Mouse (Mus musculus) forebrain, embryonic 16.5 days (tissue): ENCODE measurements around the gene Tnks1bp1. TPM values are rescaled to one million over a fixed set of nuclear protein-coding genes. Genes with fewer than 3 reads are reported as not detected.
A peak's percentile ranks its signal among the peaks of the same experiment; 100 is the strongest.

Experiments used
- ATAC-seq: fragments of 200-750 bp; cut with Nextera tagmentation; 2 replicates; pipeline ENCODE4 v1.8.0; 2017; ENCODE audit warnings: mild to moderate bottlenecking, moderate library complexity
- H3K27ac ChIP-seq: fragments of 300-500 bp; sonication (generic); 2 replicates; pipeline ENCODE4 v1.5.1; 2014; ENCODE audit warnings: low read length, control low read depth
- H3K27me3 ChIP-seq: fragments of 300-500 bp; sonication (generic); replicated peaks from 2 replicates; pipeline ENCODE4 v1.6.1; 2014; ENCODE audit warnings: low read length; ENCODE audit not compliant: control insufficient read depth, insufficient read depth
- H3K36me3 ChIP-seq: fragments of 300-500 bp; sonication (generic); 2 replicates; pipeline ENCODE4 v1.6.1; 2014; ENCODE audit not compliant: control insufficient read depth, insufficient read depth
- H3K4me1 ChIP-seq: fragments of 300-500 bp; sonication (generic); replicated peaks from 2 replicates; pipeline ENCODE4 v1.6.1; 2014; ENCODE audit warnings: low read length; ENCODE audit not compliant: control insufficient read depth, insufficient read depth
- H3K4me2 ChIP-seq: fragments of 300-500 bp; sonication (generic); 2 replicates; pipeline ENCODE4 v1.6.1; 2014; ENCODE audit warnings: mild to moderate bottlenecking, low read length, control low read depth
- H3K4me3 ChIP-seq: fragments of 300-500 bp; sonication (generic); replicated peaks from 2 replicates; pipeline ENCODE4 v1.5.1; 2014; ENCODE audit warnings: mild to moderate bottlenecking, low read length, control low read depth
- H3K9ac ChIP-seq: fragments of 300-500 bp; sonication (generic); replicated peaks from 2 replicates; pipeline ENCODE4 v1.6.1; 2014; ENCODE audit warnings: low read depth, low read length, control low read depth
- H3K9me3 ChIP-seq: fragments of 300-500 bp; sonication (generic); 2 replicates; pipeline ENCODE4 v1.6.1; 2016; ENCODE audit warnings: low read length; ENCODE audit not compliant: control insufficient read depth
- WGBS: fragments of 180-500 bp; shearing (Covaris S2); extraction: QIAGEN DNeasy Blood & Tissue Kit; methylation state at CpG from one replicate; pipeline ENCODE4 v1.1.7; 2014; 5-methylcytosine and 5-hydroxymethylcytosine counted together
- polyA plus RNA-seq: library from polyadenylated mRNA; unstranded; fragments of >200 nt; fragmentation: Nextera tagmentation; extraction: Ambion mirVana; gene quantifications from 2 replicates; pipeline ENCODE4 v1.2.1, GENCODE M21; 2015

The Tnks1bp1 gene
- polyA plus RNA-seq, 1 experiment from 2014 or later: 26.2 TPM

GRCm38 (mm10) chr2:85036507-85037046 lies 11.2 kb upstream of the Tnks1bp1 start:
- Histone ChIP-seq H3K4me1 (peaks cover 18% of the 10 kb centered on the region), H3K27ac (no peak overlapping the region; the same call in 1 of the 2 replicates), H3K4me2 (peak overlapping the region; percentile 64), H3K27me3 (no peaks in the 10 kb centered on the region), H3K9ac (peak overlapping the region; percentile 80), H3K4me3 (peak overlapping the region; percentile 68), H3K36me3 (peaks cover 16% of the 10 kb centered on the region), H3K9me3 (no peaks in the 10 kb centered on the region)
- WGBS: 8% methylated on average over 11 of the region's 11 CpGs
- peak; percentile 34 for ATAC-seq

- peak; percentile 98 for ATAC-seq
- Histone ChIP-seq H3K36me3 (peaks cover 20% of the 10 kb centered on the region), H3K4me3 (peak within 1 kb of the TSS; percentile 68), H3K9ac (peak within 1 kb of the TSS; percentile 80), H3K4me1 (peaks cover 18% of the 10 kb centered on the region), H3K9me3 (no peaks in the 10 kb centered on the region), H3K4me2 (peak within 1 kb of the TSS; percentile 91), H3K27ac (peak within 1 kb of the TSS; percentile 72), H3K27me3 (no peaks in the 10 kb centered on the region)
- under 1% methylated on average over 64 of the region's 66 CpGs for WGBS
Observed at GRCm38 (mm10) chr2:85037047-85038026, 10.5 kb upstream of the Tnks1bp1 start, which contains the start of the genes Ssrp1 and P2rx3. Gene Ssrp1 (plus strand): TSS chr2:85037234. Gene P2rx3 (minus strand): TSS chr2:85037462.

- 76% methylated on average over 13 of the region's 13 CpGs for WGBS
Observed at GRCm38 (mm10) chr2:85038336-85038735, 9.5 kb upstream of the Tnks1bp1 start.

GRCm38 (mm10) chr2:85043623-85044022 lies 4.2 kb upstream of the Tnks1bp1 start:
- no peaks in the 10 kb centered on the region for H3K27me3 ChIP-seq
- peaks cover 54% of the 10 kb centered on the region for H3K36me3 ChIP-seq
- H3K27ac ChIP-seq: no peak overlapping the region
- ATAC-seq: no peak
- no peak overlapping the region for H3K4me2 ChIP-seq
- H3K4me3 ChIP-seq: no peak overlapping the region
- no peak overlapping the region for H3K9ac ChIP-seq
- H3K4me1 ChIP-seq: peaks cover 13% of the 10 kb centered on the region
- 94% methylated on average over 7 of the region's 7 CpGs for WGBS
- no peaks in the 10 kb centered on the region for H3K9me3 ChIP-seq

More at GRCm38 (mm10) chr2:85038336-85038735, 9.5 kb upstream of the Tnks1bp1 start:
- peak overlapping the region; percentile 68 for H3K4me3 ChIP-seq
- peaks cover 18% of the 10 kb centered on the region for H3K4me1 ChIP-seq
- no peaks in the 10 kb centered on the region for H3K9me3 ChIP-seq
- H3K27me3 ChIP-seq: no peaks in the 10 kb centered on the region
- peaks cover 27% of the 10 kb centered on the region for H3K36me3 ChIP-seq
- ATAC-seq: no peak
- no peak overlapping the region for H3K27ac ChIP-seq
- H3K9ac ChIP-seq: no peak overlapping the region
- peak overlapping the region; percentile 91 for H3K4me2 ChIP-seq

GRCm38 (mm10) chr2:85046222-85046621 lies 1.6 kb upstream of the Tnks1bp1 start:
- H3K27ac ChIP-seq: no peak overlapping the region
- 74% methylated on average over 8 of the region's 8 CpGs for WGBS
- H3K9me3 ChIP-seq: no peaks in the 10 kb centered on the region
- no peak overlapping the region for H3K4me3 ChIP-seq
- no peak overlapping the region for H3K4me2 ChIP-seq
- H3K4me1 ChIP-seq: peaks cover 33% of the 10 kb centered on the region
- H3K27me3 ChIP-seq: no peaks in the 10 kb centered on the region
- no peak overlapping the region for H3K9ac ChIP-seq
- no peak for ATAC-seq
- H3K36me3 ChIP-seq: peaks cover 42% of the 10 kb centered on the region

- H3K4me2 ChIP-seq: peak overlapping the region; percentile 76
- WGBS: 50% methylated on average over 10 of the region's 10 CpGs
- H3K4me3 ChIP-seq: peak overlapping the region; percentile 81
- peak overlapping the region; percentile 86; the same call in 1 of the 2 replicates for H3K27ac ChIP-seq
- peaks cover 33% of the 10 kb centered on the region for H3K4me1 ChIP-seq
- H3K9me3 ChIP-seq: no peaks in the 10 kb centered on the region
- H3K9ac ChIP-seq: 0 out of 2 replicates have a peak overlapping the region, but pooled peaks have one; percentile 23
- no peak for ATAC-seq
- H3K27me3 ChIP-seq: no peaks in the 10 kb centered on the region
- peaks cover 35% of the 10 kb centered on the region for H3K36me3 ChIP-seq
Observed at GRCm38 (mm10) chr2:85047081-85047480, 741 bp upstream of the Tnks1bp1 start.

GRCm38 (mm10) chr2:85048168-85048751 lies 438 bp downstream of the Tnks1bp1 start:
- no peaks in the 10 kb centered on the region for H3K9me3 ChIP-seq
- H3K4me1 ChIP-seq: peaks cover 36% of the 10 kb centered on the region
- H3K27ac ChIP-seq: peak overlapping the region; percentile 86
- peak overlapping the region; percentile 76 for H3K4me2 ChIP-seq
- H3K9ac ChIP-seq: peak overlapping the region; percentile 78
- no peaks in the 10 kb centered on the region for H3K27me3 ChIP-seq
- ATAC-seq: peak; percentile 70
- under 1% methylated on average over 32 of the region's 44 CpGs for WGBS
- peak overlapping the region; percentile 81 for H3K4me3 ChIP-seq
- H3K36me3 ChIP-seq: peaks cover 34% of the 10 kb centered on the region

- peak overlapping the region; percentile 23 for H3K4me2 ChIP-seq
- no peak overlapping the region for H3K4me3 ChIP-seq
- peaks cover 36% of the 10 kb centered on the region for H3K4me1 ChIP-seq
- no peak overlapping the region for H3K27ac ChIP-seq
- WGBS: 63% methylated on average over 4 of the region's 4 CpGs
- no peak overlapping the region for H3K9ac ChIP-seq
- peaks cover 26% of the 10 kb centered on the region for H3K36me3 ChIP-seq
- no peaks in the 10 kb centered on the region for H3K27me3 ChIP-seq
- no peak for ATAC-seq
- H3K9me3 ChIP-seq: no peaks in the 10 kb centered on the region
Observed at GRCm38 (mm10) chr2:85049277-85049676, 1.5 kb downstream of the Tnks1bp1 start.
